Mouse (Mus musculus): Measurements from ENCODE around the gene Rcan2.

The Rcan2 gene

DNA sequence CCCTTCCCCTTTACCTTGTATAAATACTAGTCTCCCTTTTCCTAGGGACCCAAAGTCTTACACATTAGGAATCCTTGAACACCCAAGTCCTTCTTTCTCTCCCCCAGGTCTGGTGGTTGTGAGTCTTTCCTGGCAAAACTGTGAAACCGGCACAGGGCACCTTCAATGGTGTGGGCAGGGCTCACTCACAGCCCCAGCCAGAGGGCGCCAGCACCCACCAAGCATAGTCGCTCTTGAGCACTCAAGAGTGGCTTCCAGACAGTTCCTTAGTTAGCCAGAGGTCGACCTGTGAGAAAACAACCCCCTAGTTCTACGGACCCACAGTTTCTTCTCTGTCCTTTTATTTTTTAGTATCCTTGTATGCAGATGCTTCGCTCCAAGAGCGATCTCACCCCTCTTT is at the start of gene Rcan2:
TSS of gene Rcan2 (plus strand) at position 275 of the 400 bp plus-strand sequence.
- DNase-seq (ENCODE audit: low spot score) = no peak

DNA sequence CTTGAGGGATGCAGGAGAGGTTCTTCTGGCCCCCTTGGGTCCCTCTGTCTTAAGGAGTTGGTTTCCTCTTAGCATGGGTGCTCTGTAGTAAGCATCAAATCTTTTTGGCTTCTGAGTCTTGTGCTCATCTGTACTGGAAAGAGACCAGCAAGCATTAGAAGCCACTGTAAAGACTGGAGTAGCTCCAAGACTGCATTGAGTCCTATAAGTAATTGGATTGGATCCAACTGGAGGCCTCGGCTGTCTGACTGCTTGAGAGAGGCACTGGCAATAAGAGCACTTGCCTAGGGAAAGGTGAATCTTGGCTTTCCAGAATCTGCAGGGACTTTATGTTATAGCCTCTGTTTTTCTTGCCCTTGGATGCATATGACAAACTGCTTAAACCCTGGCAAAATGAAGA is 48.3 kb upstream of the Rcan2 start:
- no peak for DNase-seq (ENCODE audit: low spot score)

DNA sequence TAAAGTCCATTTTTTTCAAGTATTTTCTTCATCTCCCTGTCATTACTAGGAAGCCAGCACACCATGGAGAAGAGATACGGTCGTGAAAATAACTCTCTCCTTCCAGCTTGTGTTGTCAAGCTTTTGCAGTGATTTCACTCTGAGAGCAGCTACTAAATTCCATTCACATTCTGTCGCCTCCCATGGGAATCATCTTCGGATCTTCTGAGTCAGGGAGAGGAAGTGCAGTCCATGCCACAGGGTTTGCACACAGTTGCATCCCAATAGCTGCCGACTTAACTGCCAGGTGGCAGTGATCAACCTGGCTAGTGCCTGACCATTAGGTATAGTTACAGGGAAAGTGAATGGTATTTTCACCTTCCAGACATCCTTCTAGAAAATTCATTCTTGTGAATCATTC is 46.5 kb upstream of the Rcan2 start:
- DNase-seq (ENCODE audit: low spot score) = no peak

DNA sequence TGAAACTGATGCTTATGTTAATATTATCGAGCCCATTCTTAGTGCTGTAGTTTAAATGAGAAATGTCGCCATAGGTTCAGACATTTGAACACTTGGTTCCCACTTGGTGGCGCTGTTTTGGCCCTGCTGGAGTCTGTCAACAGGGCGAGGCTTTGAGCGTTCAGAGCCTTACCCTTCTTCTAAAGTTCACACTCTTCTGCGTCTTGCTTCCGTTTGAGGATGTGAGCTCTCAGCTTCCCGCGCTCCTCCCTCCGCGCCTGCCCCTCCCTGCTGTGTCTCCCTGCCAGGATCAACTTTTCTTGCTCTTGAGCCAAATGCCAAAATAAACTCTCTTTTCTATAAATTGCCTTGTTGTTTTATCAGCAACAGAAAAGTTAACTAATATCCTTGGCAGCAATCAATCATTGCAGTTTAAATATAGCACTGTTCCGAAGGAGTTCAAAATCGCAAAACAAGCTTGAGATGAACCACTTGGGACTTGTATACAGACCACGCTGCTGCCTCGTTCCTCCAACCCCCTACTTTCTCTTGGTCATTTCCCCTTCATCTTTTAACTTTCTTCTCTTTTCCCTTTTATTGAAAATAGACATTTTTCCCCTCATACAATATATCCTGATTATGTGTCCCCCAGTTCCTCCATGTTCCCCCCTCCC is 42.4 kb upstream of the Rcan2 start:
- peak; percentile 56 for DNase-seq (ENCODE audit: low spot score)

DNA sequence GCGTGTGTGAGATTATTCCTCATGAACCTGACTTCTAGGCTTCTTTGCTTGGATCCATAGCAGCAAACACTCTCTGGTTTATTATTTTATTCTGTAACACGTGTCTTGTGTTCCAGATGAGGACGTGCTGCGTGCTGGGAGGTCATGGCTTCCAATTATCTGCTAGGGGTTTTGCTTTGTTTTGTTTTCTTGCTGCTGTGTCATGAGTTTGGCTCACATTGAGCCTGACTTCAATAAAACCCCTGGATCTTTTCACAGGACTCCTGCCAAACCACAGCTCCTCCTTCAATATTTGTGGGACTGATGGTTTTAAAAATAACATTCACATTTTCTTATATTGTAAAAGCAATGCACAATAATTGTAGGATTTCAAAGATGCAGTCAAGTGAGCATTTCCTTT is 16.6 kb upstream of the Rcan2 start:
- peak; percentile 85 for DNase-seq (ENCODE audit: low spot score)

DNA sequence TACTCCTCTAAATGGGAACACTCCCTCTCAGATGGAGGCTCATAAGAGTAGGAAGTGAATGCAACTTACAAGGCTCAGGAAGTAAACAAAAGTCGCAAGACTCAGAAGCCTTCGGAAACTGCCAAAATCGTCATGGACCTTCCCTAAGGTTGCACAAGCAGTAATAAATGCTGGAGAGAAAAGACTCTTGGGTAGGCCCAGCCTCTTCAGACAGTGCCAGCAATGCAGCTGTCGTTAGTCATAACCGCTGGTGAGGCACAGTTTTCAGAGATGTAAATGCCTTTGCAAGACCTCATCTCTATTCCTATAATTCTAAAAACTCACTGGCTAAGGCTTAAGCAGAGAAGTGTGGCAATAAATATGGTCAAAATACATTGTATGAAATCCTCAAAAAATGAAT is 12.9 kb upstream of the Rcan2 start:
- DNase-seq (ENCODE audit: low spot score) = peak; percentile 50

DNA sequence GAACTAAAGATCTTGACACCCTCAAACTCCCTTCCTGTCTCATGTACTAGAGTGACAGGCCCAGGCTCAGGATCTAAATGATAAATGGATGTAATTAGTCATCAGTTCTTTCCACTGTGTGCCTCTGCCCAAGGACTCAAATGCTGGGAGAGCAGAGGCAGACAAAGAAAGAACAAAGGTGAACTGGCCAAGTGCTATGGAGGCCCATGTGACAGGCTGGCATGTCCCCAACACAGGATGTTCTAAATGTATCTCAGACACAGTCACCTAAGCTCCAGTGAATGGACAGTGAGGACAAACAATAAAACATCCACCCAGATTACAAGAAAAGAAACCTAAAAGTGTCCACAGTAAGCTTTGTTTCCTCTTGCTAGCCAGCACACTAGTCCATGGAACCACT is 11.8 kb upstream of the Rcan2 start:
- DNase-seq (ENCODE audit: low spot score) = peak; percentile 77

DNA sequence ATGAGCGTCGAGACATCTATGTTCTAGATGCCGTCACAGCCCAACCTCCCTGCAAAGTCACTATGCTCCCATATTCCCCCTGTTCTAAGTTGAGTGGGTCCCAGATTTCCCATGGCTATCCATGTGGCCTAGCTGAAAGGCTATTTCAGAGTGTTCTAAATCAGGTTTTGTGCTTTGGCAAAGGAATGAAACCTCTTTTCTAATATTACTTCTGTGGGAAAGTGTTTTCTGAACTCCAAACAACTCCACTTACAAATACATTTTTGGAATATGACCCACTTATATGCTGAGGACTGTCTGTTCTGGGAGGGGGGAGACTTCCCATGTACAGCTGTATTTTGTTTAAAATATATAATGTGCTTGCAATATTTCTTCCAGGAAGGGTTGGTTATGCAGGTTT is 9.4 kb upstream of the Rcan2 start:
- no peak for DNase-seq (ENCODE audit: low spot score)

DNA sequence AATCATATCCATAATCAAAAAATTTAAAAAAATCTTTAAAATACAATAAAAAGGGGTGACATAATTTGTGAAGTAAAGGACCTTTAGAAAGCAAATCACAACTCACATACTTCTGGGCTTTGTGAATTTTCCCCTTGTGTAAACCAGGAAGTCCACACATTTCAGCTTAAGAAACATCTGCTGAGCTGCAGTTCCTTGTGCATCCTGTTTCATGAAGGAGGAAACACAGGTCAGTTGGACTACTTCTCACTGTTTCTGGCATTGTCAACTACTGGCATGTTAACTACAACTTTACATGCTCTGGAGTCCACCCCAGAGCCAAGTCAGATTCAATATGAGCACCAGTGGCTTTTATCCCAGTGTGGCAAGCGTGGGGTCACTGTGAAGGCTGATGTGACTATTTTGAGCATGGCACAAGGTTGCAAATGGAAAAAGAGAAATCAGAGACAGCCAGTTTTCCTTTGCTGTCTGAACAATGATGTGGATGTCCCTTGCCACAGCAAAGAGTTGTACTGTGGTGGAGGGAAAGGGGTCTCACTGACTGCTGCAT is 6.3 kb upstream of the Rcan2 start:
- DNase-seq (ENCODE audit: low spot score) = peak; percentile 60

DNA sequence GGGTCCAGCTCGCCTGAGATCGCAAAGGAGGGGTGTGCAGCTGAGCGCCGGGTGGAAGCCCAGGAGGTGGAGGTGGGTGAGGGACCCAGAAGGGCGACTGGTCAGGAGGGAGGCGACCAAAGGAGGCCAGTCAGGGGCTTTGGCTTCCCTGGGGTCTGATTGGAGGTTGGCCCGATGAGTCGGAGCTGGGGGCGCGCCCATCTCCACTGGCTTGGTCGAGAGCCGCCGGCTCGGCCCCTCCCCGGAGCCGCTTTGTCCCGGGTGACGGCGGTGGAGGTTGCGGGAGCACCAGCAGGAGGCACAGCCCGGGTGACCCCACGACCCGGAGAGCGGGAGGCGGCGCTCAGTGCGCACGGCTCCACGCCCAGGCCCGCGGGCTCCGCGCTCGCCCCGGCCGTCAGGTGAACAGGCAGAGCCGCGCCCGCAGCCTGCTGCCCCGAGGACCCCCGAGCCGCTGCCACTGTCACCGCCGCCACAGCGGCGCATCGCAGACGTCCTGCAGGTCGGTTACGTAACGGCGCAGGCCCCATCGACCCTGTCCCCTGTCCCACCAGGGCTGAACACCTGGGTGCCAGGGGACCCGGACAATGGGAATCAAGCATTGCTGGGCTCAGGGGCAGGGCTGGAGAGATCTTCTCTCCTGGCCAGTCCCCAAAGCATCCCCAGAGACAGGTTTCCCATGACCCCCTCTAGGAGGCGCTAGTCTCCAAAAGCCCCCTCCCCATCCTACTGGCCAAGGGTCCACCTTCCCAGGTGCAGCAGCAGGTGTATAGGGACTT is 633 bp downstream of the Rcan2 start:
- DNase-seq (ENCODE audit: low spot score) = no peak

DNA sequence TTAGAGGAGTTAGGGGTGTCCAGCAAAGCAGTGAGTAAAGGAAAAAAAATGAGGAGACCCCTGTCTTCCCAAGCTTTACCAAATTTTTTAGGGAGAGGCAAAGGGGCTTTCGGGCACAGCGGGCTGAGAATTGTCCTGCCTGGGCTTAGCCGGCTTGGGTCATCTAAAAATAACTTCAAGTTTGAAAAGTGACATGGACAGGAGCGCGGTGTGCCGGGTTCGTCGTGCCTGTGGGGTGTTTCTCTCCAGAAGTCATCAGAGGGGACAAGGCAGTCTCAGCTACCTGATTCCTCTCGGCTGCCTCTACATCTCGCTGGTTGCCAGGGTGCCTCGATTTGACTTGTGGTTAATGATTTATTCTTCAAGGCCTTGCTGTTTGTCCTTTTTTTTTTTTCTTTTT is 1.3 kb downstream of the Rcan2 start:
- no peak for DNase-seq (ENCODE audit: low spot score)

DNA sequence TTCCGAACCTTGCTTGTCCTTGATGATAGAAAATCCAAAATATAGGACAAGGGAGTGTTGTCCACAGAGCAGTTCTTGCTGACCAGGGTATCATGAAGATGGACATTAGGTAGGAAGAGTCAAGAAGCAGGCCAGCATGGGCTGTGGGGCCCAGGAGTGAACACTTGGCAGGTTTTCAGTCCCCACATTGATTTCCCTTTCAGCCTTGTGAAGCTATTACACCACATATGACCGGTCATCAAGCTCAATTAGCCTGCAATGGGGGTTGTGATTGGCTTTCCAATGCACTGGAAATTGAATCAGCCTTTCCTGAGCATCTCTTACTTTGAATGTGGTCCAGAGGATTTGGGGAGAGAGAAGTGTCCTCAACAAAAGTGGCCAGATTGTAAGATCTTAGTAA is 2.0 kb downstream of the Rcan2 start:
- DNase-seq (ENCODE audit: low spot score) = no peak

DNA sequence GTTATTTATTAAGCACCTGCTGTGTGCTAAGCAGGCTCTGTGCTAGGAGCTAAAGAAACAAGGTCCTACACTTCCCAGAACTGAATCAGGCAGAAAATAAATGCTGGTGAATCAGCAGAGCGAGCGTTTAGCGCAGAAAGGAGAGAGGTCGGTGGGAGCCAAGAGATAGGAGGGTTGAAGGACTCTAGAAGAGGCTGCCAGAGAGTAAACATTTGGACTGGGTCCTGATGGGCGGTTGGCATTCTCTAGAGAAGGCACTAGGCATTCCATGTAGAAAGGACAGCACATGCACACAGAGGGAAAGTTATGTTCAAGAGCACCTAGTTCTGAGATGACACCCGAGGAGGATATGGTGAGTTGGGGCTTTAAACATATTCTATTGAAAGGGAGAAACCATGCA is 2.6 kb downstream of the Rcan2 start:
- no peak for DNase-seq (ENCODE audit: low spot score)

DNA sequence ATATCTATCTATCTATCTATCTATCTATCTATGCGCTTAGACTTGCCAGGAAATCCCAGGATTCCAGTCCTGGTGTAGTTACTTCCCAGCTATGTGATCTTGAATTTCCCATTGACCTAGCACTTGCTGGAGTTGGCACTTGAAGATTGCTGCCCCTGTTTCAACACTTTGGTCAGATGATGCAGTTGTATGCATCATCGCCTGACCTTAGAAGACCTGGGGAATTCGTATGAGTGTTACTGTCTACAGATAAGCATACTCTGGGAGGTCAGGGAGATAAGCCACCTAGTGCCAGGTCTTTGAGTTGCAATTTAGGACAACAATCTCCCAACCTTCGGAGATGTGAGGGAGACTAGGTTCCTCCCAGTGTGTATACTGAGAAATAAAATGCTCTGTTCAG is 5.7 kb downstream of the Rcan2 start:
- DNase-seq (ENCODE audit: low spot score) = no peak

DNA sequence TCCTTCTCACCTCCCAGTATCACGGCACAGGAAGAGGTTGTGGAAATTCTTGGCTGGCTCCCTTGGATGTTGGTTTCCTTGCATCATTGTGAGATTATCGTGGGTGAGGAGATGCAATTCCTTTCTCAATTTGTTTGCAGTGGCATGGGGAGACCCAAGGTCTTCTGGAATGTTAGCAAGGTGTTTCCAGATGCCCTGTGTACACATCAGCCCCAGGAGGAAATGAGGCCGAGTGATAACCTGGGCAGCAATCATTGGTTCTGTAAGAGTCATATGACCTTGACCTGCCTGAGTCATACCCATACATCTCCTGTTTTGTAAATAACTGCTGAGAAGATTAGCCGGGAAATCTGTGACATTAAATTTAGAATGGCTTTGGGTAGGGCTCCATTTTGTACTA is 10.3 kb downstream of the Rcan2 start:
- no peak for DNase-seq (ENCODE audit: low spot score)

DNA sequence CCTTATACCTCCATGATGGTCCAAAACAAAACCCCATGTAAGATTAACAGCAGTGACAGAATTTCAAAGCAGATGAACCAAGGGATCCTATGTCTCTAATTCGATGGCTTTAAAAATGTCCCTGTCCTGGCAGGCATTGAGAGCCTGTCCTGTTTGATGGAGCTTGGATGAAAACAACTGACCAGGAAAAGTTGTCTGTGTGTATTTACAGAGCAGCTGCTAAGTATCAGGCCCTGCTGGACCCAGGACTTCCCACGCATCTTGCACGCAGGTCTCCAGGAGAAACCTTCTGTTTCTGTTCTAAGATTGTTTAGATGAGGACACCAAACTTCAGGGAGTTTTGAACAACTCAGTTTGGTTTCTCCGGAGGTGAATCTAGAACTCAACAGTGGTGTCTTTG is 14.2 kb downstream of the Rcan2 start:
- no peak for DNase-seq (ENCODE audit: low spot score)

DNA sequence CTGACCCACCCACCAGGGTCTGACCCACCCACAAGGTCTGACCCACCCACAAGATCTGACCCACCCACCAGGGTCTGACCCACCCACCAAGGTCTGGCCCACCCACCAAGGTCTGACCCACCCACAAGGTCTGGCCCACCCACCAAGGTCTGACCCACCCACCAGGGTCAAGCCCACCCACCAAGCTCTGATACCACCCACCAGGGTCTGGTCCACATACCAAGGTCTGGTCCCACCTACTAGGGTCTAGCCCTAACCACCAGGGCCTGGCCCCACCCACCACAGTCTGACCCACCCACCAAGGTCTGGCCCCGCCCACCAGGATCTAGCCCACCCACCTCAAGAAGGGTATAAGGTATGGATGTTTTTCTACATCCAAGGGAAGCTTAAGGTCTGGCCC is 15.3 kb downstream of the Rcan2 start:
- no peak for DNase-seq (ENCODE audit: low spot score)

DNA sequence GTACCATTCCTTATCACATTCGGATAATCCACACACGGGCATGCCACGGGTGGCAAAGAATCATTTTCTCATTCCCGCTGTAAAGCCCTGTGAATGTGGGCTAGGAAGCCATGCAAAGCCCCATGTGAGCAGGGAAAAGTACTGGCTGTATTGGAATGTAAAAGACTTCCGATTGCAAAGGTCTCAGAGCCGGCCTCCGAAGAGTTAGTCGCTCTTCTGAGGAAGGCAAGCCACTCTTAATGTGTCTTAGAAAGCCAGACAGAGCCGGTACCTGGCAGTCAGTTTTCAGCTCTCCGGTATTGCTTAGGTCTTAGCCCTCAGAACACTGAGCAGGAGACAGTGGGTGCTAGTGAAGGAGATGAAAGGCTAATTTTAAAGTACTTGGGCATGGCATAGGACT is 16.0 kb downstream of the Rcan2 start:
- DNase-seq (ENCODE audit: low spot score) = no peak

DNA sequence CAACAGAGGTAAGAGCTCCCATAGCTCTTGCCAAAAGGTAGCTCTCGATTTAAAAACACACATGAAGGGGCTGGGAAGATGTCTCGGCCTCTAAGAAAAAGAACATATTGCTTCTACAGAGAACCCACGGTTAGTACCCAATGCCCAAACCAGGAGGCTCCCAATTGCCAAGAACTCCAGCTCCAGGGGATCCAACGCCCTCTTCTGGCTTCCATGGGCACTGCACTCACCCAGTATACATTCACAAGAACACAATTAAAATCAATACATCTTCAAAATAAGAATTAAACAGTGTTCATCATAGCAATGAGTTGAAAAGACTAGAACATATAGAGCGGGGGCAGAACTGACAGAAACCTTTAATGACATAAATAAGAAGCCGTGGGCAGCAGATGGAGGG is 17.2 kb downstream of the Rcan2 start:
- no peak for DNase-seq (ENCODE audit: low spot score)

DNA sequence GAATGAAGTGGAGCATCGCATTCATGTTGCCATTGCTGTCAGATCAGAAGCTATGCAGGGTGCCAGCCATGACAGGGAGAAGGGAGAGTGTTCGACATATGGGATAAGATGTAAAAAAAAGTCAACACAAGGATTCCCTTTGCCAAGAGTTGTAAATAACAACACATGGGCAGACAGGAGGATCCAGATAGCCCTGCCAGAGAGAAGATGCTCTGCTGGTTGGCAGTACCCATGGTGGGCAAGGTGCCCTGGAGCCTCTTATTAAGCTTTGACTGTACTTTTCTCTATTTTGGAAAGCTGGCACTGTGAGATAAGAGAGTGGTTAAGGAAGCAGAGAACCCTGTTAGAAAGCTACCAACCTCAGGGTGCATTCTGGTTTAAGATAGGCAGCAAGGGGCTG is 19.8 kb downstream of the Rcan2 start:
- DNase-seq (ENCODE audit: low spot score) = no peak

DNA sequence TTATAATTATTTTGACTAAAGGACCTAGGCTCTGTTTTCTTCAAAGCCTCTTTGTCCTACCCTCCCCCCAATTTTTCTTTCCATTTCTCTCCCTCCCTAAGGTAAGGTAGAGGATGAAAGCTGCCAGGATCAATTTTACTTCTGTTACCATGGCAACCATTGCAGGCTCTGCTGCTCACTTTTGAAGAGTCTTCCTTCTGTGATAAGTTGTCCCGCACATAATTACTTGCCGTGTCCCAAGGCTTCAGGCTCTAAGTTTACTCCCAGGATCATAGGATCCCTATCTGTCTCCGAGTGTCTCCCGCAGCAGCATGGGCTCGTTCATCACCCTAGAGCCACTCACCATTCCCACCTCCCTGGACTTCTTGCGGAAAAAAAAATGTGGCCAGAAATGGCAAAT is 21.1 kb downstream of the Rcan2 start:
- DNase-seq (ENCODE audit: low spot score) = no peak

DNA sequence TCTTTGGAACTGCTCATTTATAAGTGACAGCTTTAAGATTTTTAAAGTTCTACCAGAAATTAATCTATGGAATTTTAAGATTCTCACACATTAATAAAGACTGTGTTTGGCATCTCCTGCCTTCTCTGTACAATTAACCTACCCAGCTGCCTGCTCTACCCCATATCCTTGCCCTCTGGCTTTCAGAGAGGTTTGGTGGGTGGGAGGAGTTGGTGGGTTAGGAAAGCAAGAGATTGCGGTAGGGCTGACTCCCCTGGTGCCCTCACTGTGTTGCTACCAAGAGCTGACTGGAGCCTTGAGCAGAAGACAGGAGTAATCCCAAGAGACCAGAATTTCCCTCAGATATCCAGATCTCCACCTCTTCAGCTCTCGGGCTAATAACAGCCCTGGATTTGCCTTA is 21.5 kb downstream of the Rcan2 start:
- no peak for DNase-seq (ENCODE audit: low spot score)

DNA sequence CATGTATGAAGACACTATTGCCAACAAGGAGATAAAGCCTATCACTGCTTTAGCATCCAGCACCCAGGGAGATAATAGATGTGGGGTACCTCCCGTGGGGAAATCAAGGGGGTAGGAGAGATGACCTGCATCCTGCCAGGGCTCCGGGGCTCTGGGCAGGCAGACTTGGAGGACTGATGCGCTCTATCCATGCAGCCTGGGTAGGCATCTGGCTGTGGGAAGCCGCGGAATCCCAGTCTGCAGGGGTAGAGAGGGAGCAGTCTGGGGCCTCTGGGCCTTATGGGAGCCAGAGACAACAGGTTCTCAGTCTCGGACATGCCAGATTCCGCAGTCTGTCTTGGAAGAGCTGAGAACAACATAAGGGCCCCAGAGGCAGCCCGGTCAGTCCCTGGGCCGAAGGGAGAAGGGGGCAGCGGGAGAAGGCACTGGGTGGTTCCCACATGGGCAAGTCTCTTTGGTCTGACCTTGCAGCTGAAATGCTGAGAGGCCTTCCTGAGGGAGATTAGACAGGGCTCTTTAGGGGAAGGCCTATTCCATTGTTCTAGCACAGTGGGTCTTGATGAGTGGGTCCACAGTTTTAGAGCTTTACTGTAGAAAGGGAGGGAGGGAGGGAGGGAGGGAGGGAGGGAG is 23.7 kb downstream of the Rcan2 start:
- DNase-seq (ENCODE audit: low spot score) = no peak
